Mouse (Mus musculus) cerebellum, adult 9-10 months (tissue): ENCODE results near the gene Fbxl20.

Experiments used
- DNase-seq: peaks from one replicate; pipeline ENCODE4 v3.0.0; 2022

The Fbxl20 gene

DNA sequence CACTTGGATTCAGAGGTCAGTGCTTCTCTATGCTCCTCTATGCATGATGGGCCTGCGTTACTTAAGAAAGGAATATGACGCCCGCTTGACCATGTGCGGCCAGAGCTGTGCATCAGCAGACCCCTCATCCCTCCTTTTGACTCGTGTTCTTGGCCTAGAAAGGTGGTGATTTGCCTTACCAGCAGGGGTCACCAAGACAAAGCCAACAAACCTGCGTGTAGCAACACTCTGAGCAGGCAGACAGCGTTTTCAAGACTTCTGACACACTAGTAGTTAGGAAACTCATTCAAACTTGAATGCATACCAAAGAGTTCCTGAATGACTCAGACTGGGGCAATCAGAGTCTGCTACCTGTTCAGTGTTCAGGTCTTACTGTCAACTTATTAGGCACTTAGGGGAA lies 63.6 kb downstream of the Fbxl20 start:
- DNase-seq: no peak

DNA sequence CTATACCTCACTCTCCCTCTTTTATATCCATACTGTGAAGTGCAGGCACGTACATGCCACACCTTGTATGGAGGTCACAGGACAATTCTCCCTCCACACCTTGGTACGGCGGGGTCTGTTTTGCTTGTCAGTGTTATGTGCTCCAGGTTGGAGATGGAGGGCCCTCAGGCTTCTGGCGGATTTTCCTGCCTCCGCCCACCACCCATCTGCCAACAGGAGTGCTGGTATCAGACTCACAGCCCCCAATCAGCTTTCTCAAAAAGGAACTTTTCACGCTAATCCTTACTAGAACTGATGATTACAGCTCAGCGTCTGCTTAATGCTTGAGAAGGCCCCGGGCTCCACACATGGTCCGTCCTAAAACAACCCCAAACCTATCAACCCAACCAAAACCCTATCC lies 64.1 kb downstream of the Fbxl20 start:
- no peak for DNase-seq

DNA sequence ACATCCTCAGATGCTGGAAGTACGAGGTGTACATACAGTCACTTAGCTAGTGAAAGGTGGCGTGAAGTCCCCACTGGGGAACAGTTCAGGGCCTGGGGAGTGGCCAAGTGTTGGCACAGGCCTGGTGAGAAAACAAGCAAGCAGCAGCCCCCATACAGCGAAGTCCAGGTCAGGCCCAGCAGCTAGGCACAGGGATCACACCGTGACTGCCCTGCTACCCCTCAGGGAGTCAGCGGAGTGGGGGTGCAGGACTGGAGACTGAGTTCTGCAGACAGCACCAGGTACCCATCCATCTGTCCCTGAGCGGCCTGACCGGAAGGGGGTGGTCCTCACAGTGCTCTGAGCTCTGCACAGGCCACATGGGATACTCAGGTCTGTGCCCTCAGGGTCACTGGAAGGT lies 67.5 kb downstream of the Fbxl20 start:
- no peak for DNase-seq

DNA sequence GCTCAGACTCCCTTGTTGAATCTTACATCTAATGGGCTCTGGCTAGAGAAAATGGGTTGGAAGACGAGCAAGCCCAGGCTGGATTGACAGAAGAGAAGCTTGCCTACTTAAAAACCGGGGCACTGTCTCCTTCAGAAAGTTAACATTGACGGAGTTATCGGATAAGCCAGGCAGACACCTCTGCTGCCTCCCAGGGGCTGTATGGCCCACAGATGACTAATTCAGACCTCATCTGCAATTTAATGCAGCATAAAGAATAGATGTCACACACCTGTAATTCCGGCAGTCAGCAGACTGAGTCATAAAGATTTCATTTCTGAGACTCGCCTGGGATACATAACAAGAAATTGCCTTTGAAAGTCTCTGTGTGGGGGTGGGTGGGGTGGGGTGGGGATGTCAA lies 69.8 kb downstream of the Fbxl20 start:
- DNase-seq: no peak

DNA sequence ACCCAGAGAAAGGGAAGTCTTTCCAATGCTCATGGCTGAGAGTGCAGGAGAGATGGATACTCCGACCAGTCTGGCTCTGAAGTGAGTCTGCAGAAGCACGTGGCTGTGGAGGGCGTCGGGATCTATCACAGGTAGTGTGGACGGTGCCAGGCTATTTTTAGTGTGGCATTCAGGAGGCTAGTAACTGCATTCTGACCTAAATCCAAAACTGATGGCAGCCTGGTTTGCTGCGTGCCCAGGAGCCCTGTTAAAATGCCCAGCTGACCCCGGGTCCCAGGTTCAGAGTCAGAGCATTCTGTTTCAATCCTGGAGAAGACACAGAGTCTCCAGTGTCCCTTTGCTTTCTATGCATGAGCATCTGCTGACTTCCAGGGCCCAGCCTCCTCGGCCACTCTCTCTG lies 73.1 kb downstream of the Fbxl20 start:
- no peak for DNase-seq

DNA sequence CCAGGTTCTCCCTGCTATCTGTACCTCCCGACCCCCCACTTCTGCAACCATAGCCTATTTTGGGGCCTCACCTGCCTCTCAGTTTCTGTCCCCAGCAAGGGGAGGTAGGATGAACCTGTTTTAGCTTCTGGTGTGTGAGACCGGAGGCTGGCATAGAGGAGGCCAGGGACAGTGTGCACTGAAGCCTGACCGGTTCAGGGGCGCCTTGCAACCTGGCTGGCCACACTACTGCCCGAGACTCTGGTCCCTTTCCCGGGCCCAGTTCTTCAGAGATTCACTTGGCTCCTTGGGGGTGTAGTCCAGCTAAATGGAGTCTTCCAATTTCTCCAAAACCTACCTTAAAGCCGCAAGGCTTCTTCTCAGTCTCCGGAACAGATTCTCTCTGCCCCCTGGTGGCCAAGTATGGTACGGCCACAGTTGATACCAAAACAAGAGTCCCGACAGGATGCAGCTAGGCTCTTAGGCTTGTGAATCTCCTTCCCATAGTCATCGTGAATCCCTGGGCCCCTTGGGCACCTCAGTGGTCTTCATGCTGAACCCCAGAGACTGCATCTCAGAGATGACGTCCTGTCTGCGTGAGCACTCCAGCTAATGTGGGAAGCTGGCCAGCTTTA lies 74.9 kb downstream of the Fbxl20 start:
- DNase-seq: peak; percentile 96

DNA sequence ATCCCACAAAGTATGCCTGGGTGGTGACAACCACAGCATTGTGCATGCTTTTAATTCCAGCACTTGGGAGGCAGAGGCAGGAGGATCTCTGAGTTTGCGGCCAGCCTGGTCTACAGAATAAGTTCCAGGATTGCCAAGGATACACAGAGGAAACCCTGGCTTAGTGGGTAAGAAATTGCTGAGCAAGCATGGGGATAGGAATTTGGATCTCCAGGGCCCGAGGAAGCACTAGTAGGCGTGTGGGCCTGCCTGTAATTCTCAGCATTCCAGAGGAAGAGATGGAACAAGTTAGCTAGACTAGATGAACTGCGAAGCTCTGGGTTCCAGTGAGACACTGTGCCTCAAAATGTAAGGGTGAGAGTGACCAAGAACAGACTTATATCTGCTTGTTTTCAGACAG lies 76.8 kb downstream of the Fbxl20 start:
- no peak for DNase-seq

DNA sequence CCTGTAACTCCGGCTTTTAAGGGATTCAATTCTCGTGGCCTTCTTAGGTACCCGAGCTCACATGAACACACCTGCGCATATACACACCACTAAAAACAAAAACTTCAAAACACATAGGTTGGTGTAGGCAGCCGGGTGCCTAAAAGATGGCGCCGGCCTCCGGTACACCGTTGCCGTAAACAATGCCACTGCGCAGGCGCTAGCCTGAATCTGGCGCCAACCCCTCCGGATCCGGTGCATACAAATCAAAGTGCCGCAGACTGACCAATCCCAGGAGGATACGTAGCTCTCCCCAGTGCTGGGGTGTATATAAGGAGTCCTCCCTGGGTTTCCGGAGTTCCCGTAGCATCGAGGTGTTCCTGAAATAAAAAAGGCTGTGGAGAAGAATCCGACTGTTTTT lies 82.9 kb downstream of the Fbxl20 start:
- no peak for DNase-seq

DNA sequence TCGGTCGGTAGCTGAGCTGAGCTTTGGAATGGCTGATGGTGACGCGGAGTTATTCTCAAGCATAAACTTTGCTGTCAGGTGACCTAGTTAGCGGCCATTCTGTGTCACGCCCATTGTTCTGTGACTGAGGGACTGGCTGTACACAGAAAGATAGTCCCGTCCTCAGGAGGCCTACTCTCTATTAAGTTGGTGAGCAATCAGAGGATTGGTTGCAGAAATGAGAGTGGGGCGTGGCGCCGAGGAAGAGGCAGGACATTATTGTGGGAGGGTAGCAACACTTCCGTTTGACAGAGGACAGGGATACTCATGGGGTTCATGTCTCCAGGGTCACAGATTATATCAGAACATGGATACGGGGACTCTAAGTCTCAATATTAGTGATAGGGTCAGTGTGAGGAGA lies 84.0 kb downstream of the Fbxl20 start:
- no peak for DNase-seq

DNA sequence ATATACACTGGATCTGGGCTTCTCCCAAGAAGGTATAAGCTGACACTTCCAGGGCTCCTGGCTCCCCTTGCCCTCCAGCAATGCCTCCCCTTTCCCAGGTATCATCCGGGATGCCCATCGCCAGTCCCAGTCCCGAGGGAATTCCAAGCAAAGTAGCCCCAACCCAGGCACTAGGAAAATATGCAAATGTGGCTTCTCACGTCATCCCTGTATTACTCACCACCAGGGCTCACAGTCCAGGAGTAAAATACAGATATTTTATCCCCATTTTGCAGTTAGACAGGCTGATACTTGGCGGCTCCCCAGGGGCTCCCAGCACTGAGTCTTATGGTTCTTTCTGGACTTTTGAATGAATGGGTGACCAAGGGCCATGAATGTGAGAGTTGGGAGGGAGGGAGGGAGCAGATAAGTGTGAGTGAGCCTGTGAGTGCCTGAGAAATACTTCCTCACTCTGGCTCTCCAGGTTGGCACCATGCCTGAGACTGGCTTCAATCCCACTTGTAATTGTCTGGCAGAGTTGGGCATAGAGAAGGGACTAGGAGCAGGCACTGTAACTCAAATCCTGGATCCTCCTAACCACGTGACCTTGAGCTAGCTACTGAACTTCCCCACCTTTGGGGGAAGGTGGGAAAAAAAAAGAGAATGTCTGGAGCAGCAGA lies 88.2 kb downstream of the Fbxl20 start:
- peak; percentile 43 for DNase-seq

DNA sequence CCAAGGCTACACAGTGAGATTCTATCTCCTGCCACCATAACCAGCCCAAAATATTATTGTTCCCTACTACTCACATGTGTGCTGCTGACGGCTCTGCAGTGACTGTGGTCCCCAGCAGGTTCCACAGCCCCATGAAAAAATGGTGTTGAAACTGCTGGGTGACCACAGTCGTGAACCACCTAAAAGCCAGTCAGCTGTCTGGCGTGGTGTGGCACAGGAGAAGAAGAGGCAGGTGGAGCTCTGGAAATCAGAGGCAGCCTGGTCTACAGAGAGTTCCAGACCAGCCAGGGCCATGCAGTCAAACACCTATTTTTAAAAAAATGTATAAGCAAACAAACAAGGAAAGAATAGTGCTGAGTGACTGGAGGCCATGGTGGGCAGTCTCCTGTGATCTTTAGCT lies 88.8 kb downstream of the Fbxl20 start:
- DNase-seq: no peak

DNA sequence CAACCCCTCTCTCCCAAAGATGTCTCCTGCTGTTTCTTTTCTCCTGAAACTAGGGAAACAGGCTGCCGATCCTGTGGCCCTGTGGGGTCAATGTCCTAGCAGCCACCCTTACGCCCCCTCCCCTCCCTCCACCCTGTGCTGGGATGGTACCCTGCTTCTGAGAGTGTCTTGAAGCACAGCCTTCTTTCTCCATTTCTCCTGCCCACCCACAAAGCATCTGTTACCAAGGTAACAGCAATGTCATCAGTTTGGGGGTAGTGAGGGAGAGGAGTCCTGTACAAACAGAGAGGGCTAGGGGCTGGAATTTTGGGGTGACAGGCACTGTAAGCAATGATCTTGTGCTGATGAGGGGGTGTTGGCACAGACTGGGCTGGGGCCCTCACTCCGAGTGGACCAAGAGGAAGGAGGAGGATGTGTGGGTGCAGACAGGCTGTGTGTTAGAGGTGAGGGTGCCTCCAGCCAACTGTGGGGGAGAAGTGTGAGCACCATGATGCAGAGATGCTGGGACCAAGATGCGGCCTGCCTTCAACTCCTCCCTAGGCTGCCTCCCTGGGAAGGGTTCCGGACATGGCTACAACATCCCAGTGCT lies 90.0 kb downstream of the Fbxl20 start:
- no peak for DNase-seq

DNA sequence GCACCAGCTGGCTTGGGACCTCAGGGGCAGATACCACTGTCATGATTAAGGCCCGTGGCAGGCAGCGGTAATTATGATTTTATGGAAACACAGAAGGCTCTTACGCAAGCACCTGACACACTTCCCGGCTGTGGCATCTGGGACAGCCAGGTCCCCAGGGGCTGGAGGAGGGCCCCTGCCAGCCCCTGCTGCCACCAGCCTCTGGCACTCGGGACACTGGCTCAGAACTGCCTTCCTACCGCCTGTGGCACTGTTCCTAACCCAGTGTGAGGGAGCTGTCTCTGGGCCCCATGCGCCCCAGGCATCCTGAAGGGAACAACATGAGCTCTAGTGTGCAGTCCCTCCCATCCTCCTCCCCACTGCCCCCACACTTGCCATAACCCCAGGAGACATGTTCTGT lies 90.5 kb downstream of the Fbxl20 start:
- DNase-seq: peak; percentile 39

DNA sequence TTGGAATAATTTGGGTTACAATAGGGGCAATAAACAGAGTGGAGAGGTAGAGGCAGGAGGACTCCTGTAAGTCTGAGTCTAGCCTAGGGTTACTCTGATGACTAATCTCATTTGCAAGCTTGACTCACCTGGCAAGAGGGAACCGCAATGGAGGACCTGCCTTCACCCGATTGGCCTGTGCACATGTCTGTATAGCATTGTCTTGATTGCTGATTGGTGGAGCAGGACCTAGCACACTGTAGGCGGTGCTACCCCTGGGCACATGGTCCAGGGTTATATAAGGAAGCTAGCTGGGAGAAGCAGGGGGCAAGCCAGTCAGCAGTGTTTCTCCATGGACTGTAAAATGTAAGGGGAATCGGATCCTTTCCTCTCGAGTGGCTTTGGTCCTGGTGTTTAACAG lies 92.2 kb downstream of the Fbxl20 start:
- DNase-seq: no peak

DNA sequence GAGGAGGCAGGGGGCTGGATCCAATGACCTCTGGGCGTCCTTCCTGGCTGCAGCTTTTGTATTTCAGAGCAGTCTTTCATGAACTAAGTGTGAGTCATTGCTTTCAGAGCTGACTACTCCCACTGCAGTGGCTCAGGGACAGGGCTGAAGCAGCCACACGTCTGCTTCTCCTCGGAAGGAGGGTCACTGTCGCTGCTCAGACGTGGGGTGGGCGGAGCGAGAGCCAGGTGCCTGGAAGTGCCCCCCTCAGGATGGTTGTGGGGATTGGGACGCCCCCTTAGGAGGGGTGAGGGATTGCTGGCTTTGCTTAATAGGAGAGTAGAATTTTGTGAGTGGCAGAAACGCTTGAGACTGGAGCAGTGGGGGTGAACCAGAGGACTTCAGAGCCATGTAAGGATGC lies 92.7 kb downstream of the Fbxl20 start:
- no peak for DNase-seq

DNA sequence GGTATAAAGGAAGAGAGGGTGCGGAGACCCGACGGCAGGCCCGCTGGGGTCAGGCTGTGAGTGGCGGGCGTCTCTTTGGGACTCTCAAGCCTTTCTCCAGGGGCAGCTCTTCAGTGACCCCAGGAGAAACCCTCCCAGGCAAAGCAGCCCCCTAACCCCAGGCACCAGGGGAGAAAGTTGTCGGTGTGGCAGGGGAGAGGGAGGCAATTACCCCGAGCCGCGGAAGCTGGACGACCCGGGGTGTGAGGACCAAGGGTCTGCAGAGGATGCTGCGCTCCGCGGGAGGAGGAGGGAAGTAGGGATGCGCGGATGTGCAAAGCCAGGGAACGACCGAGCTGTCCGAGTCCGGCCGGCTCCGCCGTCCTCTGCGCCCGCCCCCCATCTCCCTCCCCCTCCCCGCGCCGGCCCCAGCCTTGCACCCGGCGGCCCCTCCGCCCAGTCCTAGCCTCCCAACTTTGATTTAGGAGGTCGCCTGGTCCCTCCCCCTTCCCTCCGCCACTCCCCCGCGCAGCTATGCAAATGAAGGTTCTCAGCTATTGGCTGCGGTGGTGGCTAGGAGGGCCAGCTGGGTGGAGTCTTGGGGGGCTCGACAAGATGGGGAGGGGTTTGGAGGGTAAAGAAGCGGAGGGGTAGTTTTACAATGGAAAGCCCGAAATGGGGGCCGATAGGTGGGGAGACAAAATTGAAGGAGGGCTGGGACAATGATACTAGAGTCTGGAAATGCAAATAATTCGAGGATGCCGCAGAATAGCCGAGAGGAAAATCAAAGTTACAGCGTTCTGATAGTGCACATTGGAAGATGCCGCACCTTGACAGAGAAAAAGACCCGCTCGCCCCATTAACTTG lies 97.0 kb downstream of the Fbxl20 start, which contains the start of gene Stac2:
TSS of gene Stac2 (minus strand) at position 474 of the 846 bp plus-strand sequence.
- DNase-seq: peak; percentile 84

DNA sequence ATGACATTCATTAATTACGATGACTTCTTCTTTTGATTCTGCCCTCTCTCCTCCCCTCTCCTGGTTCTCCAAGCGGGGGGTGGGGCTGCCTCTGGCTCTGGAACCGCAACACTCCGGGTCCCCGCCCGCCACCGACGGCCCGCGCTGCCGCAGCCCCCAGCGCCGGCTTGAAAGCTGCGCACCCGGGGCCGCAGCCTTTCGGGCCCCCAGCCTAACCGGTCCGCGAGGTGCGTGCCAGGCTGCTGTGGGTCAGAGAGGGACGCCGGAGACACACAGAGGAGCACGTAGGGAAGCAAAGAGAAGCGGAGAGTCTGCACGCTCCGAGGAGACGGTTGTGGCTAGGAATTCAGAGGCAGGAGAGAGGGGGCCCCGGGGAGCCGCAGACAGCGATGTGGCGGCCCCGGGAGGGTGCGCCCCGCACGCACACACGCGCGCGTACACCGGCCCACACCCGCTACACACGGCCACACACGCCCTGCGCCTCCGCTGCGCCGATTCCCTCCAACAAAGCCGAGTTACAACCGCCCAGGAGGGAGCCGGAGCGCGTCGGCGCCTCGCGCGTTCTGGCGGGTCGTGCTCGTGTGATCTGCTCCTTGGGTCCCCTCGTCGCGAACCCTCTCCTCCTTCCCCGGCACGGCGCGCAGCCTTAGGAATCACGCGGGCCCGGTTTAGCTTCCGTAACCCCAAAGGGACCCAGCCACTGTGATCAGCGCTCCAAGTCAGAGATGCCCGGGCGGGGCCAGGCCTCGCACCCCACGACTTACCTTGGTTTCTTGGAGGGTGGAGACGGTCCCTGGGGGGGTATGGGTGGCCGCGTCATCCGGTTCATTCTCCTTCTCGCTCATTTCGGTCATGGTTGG lies 97.8 kb downstream of the Fbxl20 start:
- DNase-seq: no peak

DNA sequence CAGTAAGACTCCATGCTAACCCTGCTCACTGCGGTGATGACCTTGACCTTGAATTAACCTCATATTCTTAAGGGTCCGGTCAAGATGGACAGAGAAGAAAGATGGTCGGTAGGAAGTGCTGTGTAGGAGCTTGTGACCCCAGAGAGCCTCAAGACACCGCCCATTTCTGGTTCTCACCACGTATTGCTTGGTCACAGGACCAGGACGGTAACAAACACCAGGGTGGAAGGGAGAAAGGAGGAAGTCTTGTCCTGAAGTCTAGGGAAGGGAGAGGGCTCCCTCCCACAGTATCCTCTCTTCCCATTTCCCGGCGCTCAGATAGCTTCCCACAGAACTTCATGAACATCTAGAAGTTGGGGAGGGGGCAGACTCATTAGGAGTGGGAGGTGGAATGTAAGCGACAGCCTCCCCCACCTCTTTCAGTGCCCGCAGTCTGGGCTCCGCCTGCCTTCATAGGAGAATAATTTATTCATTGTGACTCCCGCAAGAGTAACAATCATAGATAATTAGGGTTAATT lies 98.5 kb downstream of the Fbxl20 start:
- DNase-seq: no peak

DNA sequence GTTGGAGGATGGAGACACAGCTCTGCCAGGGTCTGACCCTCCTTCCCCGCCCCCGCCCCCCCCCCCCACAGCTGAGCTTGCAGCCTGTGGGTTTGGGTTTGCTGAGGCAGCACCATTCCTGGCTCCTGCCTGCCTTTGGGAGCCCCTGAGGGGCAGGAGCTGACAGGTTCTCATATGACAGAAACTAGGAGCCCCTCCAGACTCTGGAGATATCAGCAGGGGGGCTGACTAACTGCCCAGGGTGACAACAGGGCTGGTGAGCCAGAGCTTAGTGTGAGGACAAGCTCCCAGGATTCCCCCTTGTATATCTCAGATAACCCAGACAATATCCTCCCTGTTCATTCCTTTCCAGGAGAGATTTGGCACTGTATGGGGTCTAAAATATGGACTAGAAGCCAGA lies 99.3 kb downstream of the Fbxl20 start:
- no peak for DNase-seq

DNA sequence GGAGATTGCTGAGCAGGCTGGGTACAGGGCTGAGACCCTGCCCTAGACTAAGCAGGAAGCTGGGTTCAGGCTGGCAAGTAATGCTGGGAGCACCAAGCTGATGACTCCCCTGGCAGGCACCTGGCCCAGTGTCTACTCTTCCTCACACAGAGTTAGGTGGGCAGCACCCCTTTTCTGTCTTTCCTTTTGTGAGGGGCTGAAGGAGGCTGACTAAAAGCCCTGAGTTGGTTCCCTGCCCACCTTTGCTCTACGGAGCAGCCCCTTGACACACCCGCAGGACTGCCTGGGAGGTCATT lies 99.7 kb downstream of the Fbxl20 start:
- no peak for DNase-seq

DNA sequence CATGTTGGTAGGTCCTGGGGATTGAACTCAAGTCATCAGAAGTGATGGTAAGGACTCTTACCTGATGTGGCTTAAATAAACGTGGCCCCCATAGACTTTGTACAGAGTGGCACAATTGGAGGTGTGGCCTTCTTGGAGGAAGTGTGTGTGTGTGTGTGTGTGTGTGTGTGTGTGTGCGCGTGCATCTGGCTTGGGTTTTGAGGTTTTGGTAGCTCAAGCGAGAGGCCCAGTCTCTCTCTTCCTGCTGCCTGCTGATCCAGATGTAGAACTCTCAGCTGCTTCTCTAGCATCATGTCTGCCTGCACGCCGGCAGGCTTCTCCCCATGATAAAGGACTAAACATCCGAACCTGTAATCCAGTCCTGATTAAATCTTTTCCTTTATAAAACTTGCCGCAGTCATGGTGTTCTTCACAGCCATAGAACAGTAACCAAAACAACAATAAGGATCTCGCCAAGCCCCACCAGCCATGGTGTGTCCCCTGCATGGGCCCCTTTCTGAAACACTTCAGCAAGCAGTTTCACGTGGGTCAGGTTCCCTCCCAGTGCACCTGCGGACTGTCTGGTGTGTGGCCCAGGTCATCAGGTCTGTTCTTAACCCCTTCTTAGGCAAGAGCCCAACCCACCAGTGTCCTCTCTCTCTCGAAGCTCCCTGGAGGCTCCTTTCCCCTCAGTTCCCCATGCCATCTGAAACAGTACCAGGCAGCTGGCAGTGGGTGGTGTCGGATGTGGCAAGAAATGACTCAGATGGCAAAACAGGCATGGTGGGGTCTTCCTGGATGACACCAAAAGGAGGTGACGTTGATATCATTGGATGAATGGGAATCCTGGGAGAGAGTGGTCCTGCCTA lies 100.3 kb downstream of the Fbxl20 start:
- no peak for DNase-seq

DNA sequence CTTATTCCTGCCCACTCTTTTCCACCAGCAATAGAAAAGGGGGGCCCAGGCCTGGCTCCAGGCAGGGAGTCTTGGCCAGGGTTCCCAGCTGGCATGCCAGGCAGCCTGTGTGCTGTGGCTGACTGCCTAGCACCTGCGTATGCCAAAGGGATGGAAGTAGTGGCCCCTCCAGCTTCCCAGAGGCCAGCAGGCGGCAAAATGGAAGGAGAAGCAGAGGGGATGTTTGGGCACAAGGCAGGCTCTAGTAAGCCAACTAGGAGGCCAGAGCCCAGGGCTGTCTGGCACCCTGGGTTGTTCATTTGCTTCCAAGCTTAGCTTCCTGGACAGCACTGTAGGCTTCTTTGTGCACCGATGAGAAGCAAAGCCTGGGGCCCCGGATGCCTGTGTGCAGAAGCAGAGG lies 102.5 kb downstream of the Fbxl20 start:
- peak; percentile 93 for DNase-seq
